Mouse (Mus musculus) E14TG2a.4 (cell line): ENCODE measurements at regions not wholly inside any gene's neighbourhood (a gene's known extent, or its start where the extent isn't known, plus 50 kb on each side); places are given as distances from the start of the nearest gene placed in this dataset.

Experiments used
- CTCF ChIP-seq: conservative IDR thresholded peaks from 2 replicates; pipeline ENCODE4 v1.5.1; 2014; ENCODE audit warnings: low read length
- NANOG ChIP-seq: IDR thresholded peaks from 2 replicates; pipeline ENCODE4 v1.6.1; 2014; ENCODE audit warnings: borderline replicate concordance, low read length, mixed read lengths

DNA sequence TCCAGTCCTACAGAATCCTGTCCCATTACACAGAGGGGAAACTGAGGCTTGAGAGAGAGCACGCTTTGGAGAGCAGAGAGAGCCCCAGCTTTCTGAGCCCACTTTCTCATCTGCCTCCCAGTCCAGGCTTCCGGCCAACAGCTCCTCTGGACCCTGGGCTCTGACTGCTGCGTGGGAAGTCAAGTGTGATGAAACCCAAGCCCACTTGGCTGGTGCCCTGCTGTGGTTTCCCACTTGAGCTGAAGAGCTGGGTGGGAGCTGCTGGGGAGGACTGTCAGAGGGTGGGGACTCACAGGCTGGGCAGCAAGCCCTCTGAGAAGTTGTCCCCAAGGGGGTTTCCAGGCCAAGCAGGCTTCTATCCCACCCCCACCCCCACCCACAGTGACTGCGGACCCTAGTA, 139.9 kb upstream of the Haao start:
- TF ChIP-seq CTCF (no peak), NANOG (no peak)
